Mouse (Mus musculus): Measurements from ENCODE around the gene Ndrg2. TPM values are rescaled to one million over a fixed set of nuclear protein-coding genes. Genes with fewer than 3 reads are reported as not detected.

Gene Ndrg2
- polyA plus RNA-seq, 1 experiment from 2014 or later, result 9.0 TPM

DNA sequence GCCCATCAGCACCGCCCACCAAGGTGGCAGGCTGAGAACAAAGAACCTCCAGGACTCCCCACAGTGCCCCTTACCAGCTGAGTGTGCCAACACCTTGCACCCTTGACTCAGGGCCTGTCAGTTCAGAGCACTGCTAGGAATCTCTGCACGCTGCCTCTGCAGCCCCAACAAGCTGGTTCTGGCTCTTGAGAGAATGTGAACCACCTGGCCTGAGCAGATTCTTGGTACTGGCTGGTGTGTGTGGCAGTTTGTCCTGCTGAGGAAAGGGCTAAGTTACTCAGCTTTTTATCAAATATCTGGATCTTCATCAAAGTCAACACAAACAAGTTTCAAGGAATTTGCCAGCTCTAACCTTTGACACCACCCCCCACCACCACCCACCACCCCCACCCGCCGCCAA lies 9.5 kb upstream of the Ndrg2 start:
- Histone ChIP-seq H3K27ac (no peak overlapping the region), H3K36me3 (replicated peaks) (no peaks in the 10 kb centered on the region), H3K4me1 (no peaks in the 10 kb centered on the region), H3K27me3 (ENCODE audit: poor library complexity, severe bottlenecking) (no peaks in the 10 kb centered on the region), H3K4me3 (no peak overlapping the region), H3K9me3 (no peaks in the 10 kb centered on the region)
- no peak for DNase-seq (ENCODE audit: extremely low spot score, low spot score)
- WGBS, result 82% methylated on average over 4 of the region's 4 CpGs

DNA sequence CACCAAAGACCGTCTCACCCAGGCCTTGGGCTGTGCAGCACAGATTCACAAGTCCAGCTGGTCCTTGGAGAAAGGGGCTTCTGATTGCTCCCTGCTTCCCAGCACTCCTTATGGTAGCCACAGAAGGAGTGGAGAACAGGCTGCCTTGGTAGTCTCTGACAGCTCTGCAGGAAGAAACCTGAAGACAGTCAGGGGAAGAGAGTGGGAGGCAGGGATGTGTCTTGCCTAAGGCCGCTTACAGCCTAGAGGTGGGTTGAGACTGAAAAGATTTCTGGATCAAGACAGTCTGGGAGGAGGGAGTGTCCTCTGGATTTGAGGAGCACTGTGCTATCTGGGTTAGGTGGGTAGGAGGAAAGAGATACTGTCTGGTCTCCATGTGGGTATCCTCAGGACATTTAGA lies 9.0 kb upstream of the Ndrg2 start:
- H3K36me3 ChIP-seq (replicated peaks), result no peaks in the 10 kb centered on the region
- H3K4me1 ChIP-seq, result no peaks in the 10 kb centered on the region
- no peak for DNase-seq (ENCODE audit: extremely low spot score, low spot score)
- no peaks in the 10 kb centered on the region for H3K27me3 ChIP-seq (ENCODE audit: poor library complexity, severe bottlenecking)
- WGBS, result 83% methylated on average over 2 of the region's 2 CpGs
- H3K4me3 ChIP-seq, result no peak overlapping the region
- H3K9me3 ChIP-seq, result no peaks in the 10 kb centered on the region
- H3K27ac ChIP-seq, result no peak overlapping the region

GRCm38 (mm10) chr14:51922571-51922865 lies 8.6 kb upstream of the Ndrg2 start, which contains the start of gene Rnase13:
Gene Rnase13 (minus strand): TSS chr14:51922773.
- Histone ChIP-seq H3K36me3 (replicated peaks) (no peaks in the 10 kb centered on the region), H3K9me3 (no peaks in the 10 kb centered on the region), H3K27me3 (ENCODE audit: poor library complexity, severe bottlenecking) (no peaks in the 10 kb centered on the region), H3K27ac (no peak within 1 kb of the TSS), H3K4me1 (no peaks in the 10 kb centered on the region), H3K4me3 (no peak within 1 kb of the TSS)
- no peak for DNase-seq (ENCODE audit: extremely low spot score, low spot score)
- 96% methylated on average over 7 of the region's 7 CpGs for WGBS

- WGBS, result 90% methylated on average over 16 of the region's 16 CpGs
- Histone ChIP-seq H3K4me1 (no peaks in the 10 kb centered on the region), H3K4me3 (no peak overlapping the region), H3K9me3 (no peaks in the 10 kb centered on the region), H3K27me3 (ENCODE audit: poor library complexity, severe bottlenecking) (no peaks in the 10 kb centered on the region), H3K27ac (no peak overlapping the region), H3K36me3 (replicated peaks) (no peaks in the 10 kb centered on the region)
- DNase-seq (ENCODE audit: extremely low spot score, low spot score), result no peak
Measured at GRCm38 (mm10) chr14:51921759-51922570, 8.0 kb upstream of the Ndrg2 start.

GRCm38 (mm10) chr14:51918966-51919365 lies 5.0 kb upstream of the Ndrg2 start:
- 90% methylated on average over 4 of the region's 4 CpGs for WGBS
- Histone ChIP-seq H3K36me3 (replicated peaks) (no peaks in the 10 kb centered on the region), H3K27me3 (ENCODE audit: poor library complexity, severe bottlenecking) (peaks cover 16% of the 10 kb centered on the region), H3K4me1 (peaks cover 9% of the 10 kb centered on the region), H3K4me3 (no peak overlapping the region), H3K27ac (no peak overlapping the region), H3K9me3 (no peaks in the 10 kb centered on the region)
- no peak for DNase-seq (ENCODE audit: extremely low spot score, low spot score)

DNA sequence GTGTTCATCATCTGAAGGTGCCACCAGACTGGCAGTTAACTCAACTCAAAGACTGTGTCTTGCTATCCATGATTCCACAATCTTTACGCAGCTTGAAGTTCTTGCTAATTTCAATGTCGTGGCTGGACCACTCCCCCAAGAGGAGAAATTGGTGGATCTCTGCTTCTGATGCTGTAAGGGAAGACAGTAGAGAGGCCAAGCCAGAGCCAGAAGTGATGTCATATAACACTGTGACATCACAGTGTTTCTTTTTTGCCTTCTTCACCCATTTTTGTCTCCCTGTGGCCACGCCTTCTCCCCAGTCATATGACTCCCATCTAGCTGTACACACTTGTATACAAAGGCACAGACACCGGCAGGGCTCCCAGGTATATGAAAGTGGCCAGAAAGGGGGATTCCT lies 4.2 kb upstream of the Ndrg2 start, which contains the start of gene Tppp2:
Gene Tppp2, plus strand, starts transcription at position 301 of the 400 bp plus-strand sequence.
- H3K27ac ChIP-seq, result no peak within 1 kb of the TSS
- 94% methylated on average over 4 of the region's 4 CpGs for WGBS
- H3K9me3 ChIP-seq, result no peaks in the 10 kb centered on the region
- no peaks in the 10 kb centered on the region for H3K36me3 ChIP-seq (replicated peaks)
- H3K27me3 ChIP-seq (ENCODE audit: poor library complexity, severe bottlenecking), result peaks cover 24% of the 10 kb centered on the region
- H3K4me1 ChIP-seq, result peaks cover 18% of the 10 kb centered on the region
- no peak for DNase-seq (ENCODE audit: extremely low spot score, low spot score)
- H3K4me3 ChIP-seq, result no peak within 1 kb of the TSS

DNA sequence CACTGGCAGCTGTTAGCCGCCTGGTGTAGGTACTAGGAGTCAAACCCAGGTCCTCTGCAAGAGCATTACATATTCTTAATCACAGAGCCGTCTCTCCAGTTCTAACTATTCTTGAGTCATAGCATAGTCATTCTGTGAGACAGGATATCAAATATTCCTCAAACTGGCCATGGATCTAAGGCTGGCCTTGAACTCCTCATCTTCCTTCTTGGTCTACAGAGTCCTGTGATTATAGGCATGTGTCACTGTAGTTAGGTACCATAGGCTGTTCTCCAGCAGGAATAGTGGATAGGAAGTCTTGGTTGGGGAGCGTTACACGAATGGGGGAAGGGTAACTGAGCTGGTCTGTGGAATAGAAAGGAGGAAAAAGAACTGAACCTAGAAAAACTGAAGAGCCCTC lies 2.6 kb upstream of the Ndrg2 start:
- no peaks in the 10 kb centered on the region for H3K36me3 ChIP-seq (replicated peaks)
- no peak for DNase-seq (ENCODE audit: extremely low spot score, low spot score)
- WGBS, result 90% methylated on average over 4 of the region's 4 CpGs
- H3K4me3 ChIP-seq, result no peak overlapping the region
- no peak overlapping the region for H3K27ac ChIP-seq
- peaks cover 26% of the 10 kb centered on the region for H3K4me1 ChIP-seq
- H3K9me3 ChIP-seq, result no peaks in the 10 kb centered on the region
- peaks cover 40% of the 10 kb centered on the region for H3K27me3 ChIP-seq (ENCODE audit: poor library complexity, severe bottlenecking)

DNA sequence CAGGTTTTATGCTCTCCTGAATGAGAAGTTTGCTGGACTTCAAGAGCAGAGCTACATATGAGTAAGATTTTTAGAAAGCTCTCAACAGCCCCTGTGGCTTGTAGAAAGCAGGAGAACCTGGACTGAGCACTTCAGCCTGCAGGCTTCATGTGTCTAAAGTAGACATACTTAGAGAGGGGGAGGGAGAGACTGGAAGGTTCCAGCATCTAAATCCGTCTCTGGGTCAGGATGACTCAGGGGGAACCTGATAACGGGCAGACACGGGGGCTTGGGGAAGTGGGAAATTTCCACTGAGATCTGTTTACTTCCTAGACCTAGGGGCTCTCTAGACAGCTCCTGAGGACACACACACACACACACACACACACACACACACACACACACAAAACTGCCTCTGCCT lies 1.1 kb upstream of the Ndrg2 start:
- DNase-seq (ENCODE audit: extremely low spot score, low spot score), result no peak
- H3K9me3 ChIP-seq, result no peaks in the 10 kb centered on the region
- WGBS, result 46% methylated on average over 3 of the region's 3 CpGs
- peaks cover 48% of the 10 kb centered on the region for H3K27me3 ChIP-seq (ENCODE audit: poor library complexity, severe bottlenecking)
- H3K36me3 ChIP-seq (replicated peaks), result no peaks in the 10 kb centered on the region
- no peak overlapping the region for H3K27ac ChIP-seq
- no peak overlapping the region for H3K4me3 ChIP-seq
- H3K4me1 ChIP-seq, result peaks cover 26% of the 10 kb centered on the region

- peaks cover 26% of the 10 kb centered on the region for H3K4me1 ChIP-seq
- no peaks in the 10 kb centered on the region for H3K36me3 ChIP-seq (replicated peaks)
- H3K27me3 ChIP-seq (ENCODE audit: poor library complexity, severe bottlenecking), result peaks cover 48% of the 10 kb centered on the region
- H3K9me3 ChIP-seq, result no peaks in the 10 kb centered on the region
- peak; percentile 44 for DNase-seq (ENCODE audit: extremely low spot score, low spot score)
- WGBS, result 1% methylated on average over 58 of the region's 58 CpGs
- H3K27ac ChIP-seq, result peak overlapping the region; percentile 73
- peak overlapping the region; percentile 63 for H3K4me3 ChIP-seq
Measured at GRCm38 (mm10) chr14:51913062-51913959, 647 bp downstream of the Ndrg2 start.

DNA sequence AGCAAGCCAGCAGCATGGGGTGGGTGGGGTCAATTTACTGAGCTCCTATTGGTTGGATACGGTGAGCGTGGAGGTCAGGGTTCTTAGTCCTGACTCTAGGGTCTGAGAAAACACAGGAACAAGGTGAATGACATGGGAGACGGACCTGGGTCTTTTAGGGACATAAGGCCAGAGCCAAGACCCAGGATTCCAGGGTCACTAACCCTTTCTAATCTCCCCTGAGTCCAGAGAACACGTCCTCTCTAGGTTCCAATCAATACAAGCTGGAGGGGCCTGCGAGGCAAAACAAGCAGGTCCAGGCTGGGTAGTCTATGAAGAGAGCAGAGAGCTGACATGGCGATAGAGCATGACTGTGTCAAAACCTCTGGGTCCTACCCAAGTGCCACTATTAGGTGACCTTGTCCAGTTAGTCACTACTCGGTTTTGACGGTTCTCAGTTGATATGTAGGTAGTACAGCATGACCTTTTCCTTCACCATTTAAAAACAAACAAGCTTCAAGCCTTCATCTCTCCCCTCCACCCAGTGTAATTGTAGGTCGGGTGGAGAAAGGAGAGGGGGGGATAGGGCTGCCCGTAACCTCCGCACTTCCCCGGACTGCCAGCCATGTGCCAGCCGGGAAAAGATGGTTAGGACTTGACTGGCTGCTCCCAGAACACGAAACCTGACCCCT lies 1.4 kb downstream of the Ndrg2 start:
- peaks cover 26% of the 10 kb centered on the region for H3K4me1 ChIP-seq
- H3K36me3 ChIP-seq (replicated peaks), result no peaks in the 10 kb centered on the region
- H3K27me3 ChIP-seq (ENCODE audit: poor library complexity, severe bottlenecking), result peaks cover 48% of the 10 kb centered on the region
- no peaks in the 10 kb centered on the region for H3K9me3 ChIP-seq
- peak overlapping the region; percentile 63 for H3K4me3 ChIP-seq
- H3K27ac ChIP-seq, result peak overlapping the region; percentile 73
- no peak for DNase-seq (ENCODE audit: extremely low spot score, low spot score)
- WGBS, result 8% methylated on average over 14 of the region's 14 CpGs

- WGBS, result 92% methylated on average over 10 of the region's 10 CpGs
- H3K9me3 ChIP-seq, result no peaks in the 10 kb centered on the region
- no peaks in the 10 kb centered on the region for H3K36me3 ChIP-seq (replicated peaks)
- H3K27ac ChIP-seq, result no peak overlapping the region
- no peak for DNase-seq (ENCODE audit: extremely low spot score, low spot score)
- H3K27me3 ChIP-seq (ENCODE audit: poor library complexity, severe bottlenecking), result peaks cover 48% of the 10 kb centered on the region
- H3K4me3 ChIP-seq, result no peak overlapping the region
- peaks cover 34% of the 10 kb centered on the region for H3K4me1 ChIP-seq
Measured at GRCm38 (mm10) chr14:51911301-51911700, 2.7 kb downstream of the Ndrg2 start.

- peaks cover 4% of the 10 kb centered on the region; the same call in 1 of the 2 replicates for H3K27me3 ChIP-seq (ENCODE audit: poor library complexity, severe bottlenecking)
- no peak overlapping the region for H3K4me3 ChIP-seq
- no peak overlapping the region for H3K27ac ChIP-seq
- peaks cover 8% of the 10 kb centered on the region for H3K4me1 ChIP-seq
- no peaks in the 10 kb centered on the region for H3K36me3 ChIP-seq (replicated peaks)
- H3K9me3 ChIP-seq, result no peaks in the 10 kb centered on the region
- 93% methylated on average over 11 of the region's 11 CpGs for WGBS
- DNase-seq (ENCODE audit: extremely low spot score, low spot score), result no peak
Measured at GRCm38 (mm10) chr14:51906102-51906501, 7.9 kb downstream of the Ndrg2 start.

All from forebrain, embryonic 10.5 days (tissue).